Mouse (Mus musculus) lung, postnatal 0 days (tissue): ENCODE measurements at regions not wholly inside any gene's neighbourhood (a gene's known extent, or its start where the extent isn't known, plus 50 kb on each side); places are given as distances from the start of the nearest gene placed in this dataset.

Experiments used
- CTCF ChIP-seq: IDR thresholded peaks from 2 replicates; pipeline ENCODE4 v1.5.1; 2016; ENCODE audit warnings: antibody characterized with exemption, mild to moderate bottlenecking
- EP300 ChIP-seq: IDR thresholded peaks from 2 replicates; pipeline ENCODE4 v1.6.1; 2016; ENCODE audit warnings: antibody characterized with exemption, mild to moderate bottlenecking, control low read depth

- TF ChIP-seq EP300 (no peak), CTCF (no peak)
These were observed 887.2 kb upstream of the Slit2 start for GRCm38 (mm10) chr5:47095703-47096102.
